Mouse (Mus musculus) forebrain, embryonic 10.5 days (tissue): Measurements from ENCODE around the gene Synj1. TPM values are rescaled to one million over a fixed set of nuclear protein-coding genes. Genes with fewer than 3 reads are reported as not detected.

Source experiments
- DNase-seq: peaks from one replicate; pipeline ENCODE4 v3.0.0-alpha.2; 2017; ENCODE audit warnings: low spot score; ENCODE audit errors: extremely low spot score
- H3K27ac ChIP-seq: fragments of 300-500 bp; sonication (generic); 2 replicates; pipeline ENCODE4 v1.5.1; 2016; ENCODE audit warnings: mild to moderate bottlenecking
- H3K27me3 ChIP-seq: fragments of 300-500 bp; sonication (generic); 2 replicates; pipeline ENCODE4 v1.6.1; 2016; ENCODE audit warnings: mild to moderate bottlenecking; ENCODE audit not compliant: poor library complexity, severe bottlenecking
- H3K36me3 ChIP-seq: fragments of 300-500 bp; sonication (generic); replicated peaks from 2 replicates; pipeline ENCODE4 v1.6.1; 2016; ENCODE audit warnings: mild to moderate bottlenecking, moderate library complexity
- H3K4me1 ChIP-seq: fragments of 300-500 bp; sonication (generic); 2 replicates; pipeline ENCODE4 v1.6.1; 2016
- H3K4me3 ChIP-seq: fragments of 300-500 bp; sonication (generic); 2 replicates; pipeline ENCODE4 v1.5.1; 2016; ENCODE audit warnings: mild to moderate bottlenecking, moderate library complexity
- H3K9me3 ChIP-seq: fragments of 300-500 bp; sonication (generic); 2 replicates; pipeline ENCODE4 v1.6.1; 2016; ENCODE audit warnings: mild to moderate bottlenecking, moderate library complexity
- WGBS: fragments of 180-500 bp; shearing (Covaris S2); methylation state at CpG from one replicate; pipeline ENCODE4 v1.1.7; 2016; 5-methylcytosine and 5-hydroxymethylcytosine counted together
- polyA plus RNA-seq: library from polyadenylated mRNA; unstranded; fragments of >200 nt; fragmentation: Nextera tagmentation; extraction: Ambion mirVana; gene quantifications from 2 replicates; pipeline ENCODE4 v1.2.1, GENCODE M21; 2016

The Synj1 gene
- polyA plus RNA-seq, 1 experiment from 2014 or later = 12.2 TPM

DNA sequence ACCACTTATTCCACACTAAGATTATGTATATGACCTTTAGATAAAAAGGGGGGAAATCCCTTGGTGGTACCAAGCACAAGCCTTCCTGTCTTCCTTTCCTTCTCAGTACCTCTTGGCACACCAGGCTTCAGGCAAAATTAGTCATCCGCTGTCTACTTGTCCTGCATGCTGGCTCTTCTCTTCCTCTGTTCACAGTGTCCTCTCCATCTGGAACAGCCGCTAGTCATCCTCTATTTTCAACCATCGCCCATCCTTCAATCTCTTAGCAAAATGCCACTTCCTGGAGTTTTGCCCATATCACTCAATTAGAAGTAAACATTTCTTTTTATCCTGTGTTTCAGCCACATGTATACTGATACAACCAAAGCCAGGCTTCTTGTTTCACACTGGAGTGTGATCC lies 13.3 kb downstream of the Synj1 start:
- 0 out of 2 replicates have a peak, but pooled peaks cover under 1% of the 10 kb centered on the region for H3K36me3 ChIP-seq
- no peaks in the 10 kb centered on the region for H3K9me3 ChIP-seq
- WGBS = 89% methylated on average over 3 of the region's 3 CpGs
- no peak overlapping the region for H3K4me3 ChIP-seq
- no peaks in the 10 kb centered on the region for H3K27me3 ChIP-seq
- no peaks in the 10 kb centered on the region for H3K4me1 ChIP-seq
- DNase-seq = no peak
- no peak overlapping the region for H3K27ac ChIP-seq

GRCm38 (mm10) chr16:90996327-90997243 lies 14.5 kb downstream of the Synj1 start:
- no peaks in the 10 kb centered on the region for H3K4me1 ChIP-seq
- no peak for DNase-seq
- H3K27ac ChIP-seq = no peak overlapping the region
- 89% methylated on average over 7 of the region's 7 CpGs for WGBS
- H3K9me3 ChIP-seq = no peaks in the 10 kb centered on the region
- no peaks in the 10 kb centered on the region for H3K27me3 ChIP-seq
- H3K36me3 ChIP-seq = no peaks in the 10 kb centered on the region
- H3K4me3 ChIP-seq = no peak overlapping the region

GRCm38 (mm10) chr16:90995498-90995897 lies 15.6 kb downstream of the Synj1 start:
- Histone ChIP-seq H3K27ac (no peak overlapping the region), H3K9me3 (no peaks in the 10 kb centered on the region), H3K4me1 (no peaks in the 10 kb centered on the region), H3K27me3 (no peaks in the 10 kb centered on the region), H3K36me3 (peaks cover 8% of the 10 kb centered on the region), H3K4me3 (no peak overlapping the region)
- no peak for DNase-seq
- 89% methylated on average over 5 of the region's 5 CpGs for WGBS

DNA sequence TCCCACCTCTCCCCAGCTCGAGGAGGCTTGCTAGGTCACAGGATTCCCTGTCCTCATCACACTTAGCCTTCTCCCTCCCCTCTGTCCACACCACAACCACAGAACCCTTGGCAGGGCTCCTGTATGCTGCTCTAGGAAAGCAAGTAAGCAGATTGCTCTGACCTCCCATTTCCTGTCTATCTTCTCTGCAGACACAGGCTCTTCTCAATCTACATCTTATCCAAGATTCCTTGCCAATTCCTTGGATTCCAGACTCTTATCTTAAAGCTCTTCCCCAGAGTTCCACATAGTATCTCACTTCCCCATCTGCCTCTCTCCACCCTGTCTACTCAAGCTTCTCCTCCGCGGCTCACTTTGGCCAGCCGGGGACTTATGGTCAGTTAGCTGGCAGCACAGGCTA lies 16.1 kb downstream of the Synj1 start:
- H3K27me3 ChIP-seq = no peaks in the 10 kb centered on the region
- H3K9me3 ChIP-seq = no peaks in the 10 kb centered on the region
- peaks cover 11% of the 10 kb centered on the region for H3K36me3 ChIP-seq
- no peak overlapping the region for H3K4me3 ChIP-seq
- WGBS = 82% methylated on average over 4 of the region's 4 CpGs
- no peak for DNase-seq
- H3K4me1 ChIP-seq = no peaks in the 10 kb centered on the region
- no peak overlapping the region for H3K27ac ChIP-seq

GRCm38 (mm10) chr16:90989162-90989561 lies 21.9 kb downstream of the Synj1 start:
- Histone ChIP-seq H3K9me3 (no peaks in the 10 kb centered on the region), H3K27ac (no peak overlapping the region), H3K36me3 (peaks cover 11% of the 10 kb centered on the region), H3K27me3 (no peaks in the 10 kb centered on the region), H3K4me3 (no peak overlapping the region), H3K4me1 (no peaks in the 10 kb centered on the region)
- 92% methylated on average over 8 of the region's 8 CpGs for WGBS
- no peak for DNase-seq

DNA sequence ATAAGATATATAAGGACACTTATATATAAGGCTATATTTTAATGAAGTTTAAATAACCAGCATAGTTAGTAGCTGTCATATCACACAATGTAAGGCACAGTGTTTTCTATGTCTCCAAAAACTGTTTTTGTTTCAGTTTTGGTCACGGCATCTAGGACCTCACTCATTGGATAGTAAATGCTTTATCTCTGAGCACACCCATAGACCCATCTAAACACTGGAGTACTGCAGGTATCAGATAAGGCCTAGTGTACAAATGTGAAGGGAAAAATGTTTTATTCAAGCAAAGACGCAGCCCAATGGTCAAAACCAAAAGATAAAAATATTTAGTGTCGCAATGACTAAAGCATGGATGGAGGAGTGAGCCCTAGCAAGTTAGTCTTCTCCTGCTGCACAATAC lies 22.4 kb downstream of the Synj1 start:
- no peaks in the 10 kb centered on the region for H3K27me3 ChIP-seq
- H3K4me1 ChIP-seq = no peaks in the 10 kb centered on the region
- no peak overlapping the region for H3K4me3 ChIP-seq
- peaks cover 11% of the 10 kb centered on the region for H3K36me3 ChIP-seq
- 94% methylated on average over 3 of the region's 3 CpGs for WGBS
- H3K9me3 ChIP-seq = no peaks in the 10 kb centered on the region
- no peak overlapping the region for H3K27ac ChIP-seq
- DNase-seq = no peak

GRCm38 (mm10) chr16:90988039-90988438 lies 23.1 kb downstream of the Synj1 start:
- H3K36me3 ChIP-seq = peaks cover 13% of the 10 kb centered on the region
- WGBS = 91% methylated on average over 8 of the region's 8 CpGs
- no peak for DNase-seq

DNA sequence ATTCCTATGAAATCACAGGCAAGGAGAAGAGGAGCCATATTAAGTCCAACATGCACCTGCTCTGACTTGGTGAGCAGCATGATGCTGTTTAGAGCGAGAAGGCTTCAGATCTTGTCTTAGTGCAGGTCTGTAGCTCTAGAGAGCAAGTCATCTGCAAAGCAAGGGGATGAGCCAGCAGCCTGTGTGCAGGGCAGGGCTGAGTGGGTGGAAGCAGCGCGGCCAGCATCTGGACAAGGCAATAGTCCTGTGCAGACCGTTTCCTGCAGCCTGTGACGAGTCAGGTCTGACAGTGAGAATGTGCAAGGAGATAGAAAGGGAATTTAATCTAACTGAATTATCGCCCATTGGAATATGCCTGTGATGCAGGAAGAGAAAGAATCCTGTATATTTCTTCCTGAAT lies 40.1 kb downstream of the Synj1 start:
- peaks cover 19% of the 10 kb centered on the region for H3K36me3 ChIP-seq
- no peaks in the 10 kb centered on the region for H3K4me1 ChIP-seq
- WGBS = 90% methylated on average over 6 of the region's 6 CpGs
- no peak for DNase-seq
- H3K9me3 ChIP-seq = no peaks in the 10 kb centered on the region
- H3K27me3 ChIP-seq = no peaks in the 10 kb centered on the region
- no peak overlapping the region for H3K27ac ChIP-seq
- H3K4me3 ChIP-seq = no peak overlapping the region

More at GRCm38 (mm10) chr16:90988039-90988438, 23.1 kb downstream of the Synj1 start:
- no peaks in the 10 kb centered on the region for H3K4me1 ChIP-seq
- H3K27ac ChIP-seq = no peak overlapping the region
- no peaks in the 10 kb centered on the region for H3K9me3 ChIP-seq
- H3K4me3 ChIP-seq = no peak overlapping the region
- H3K27me3 ChIP-seq = no peaks in the 10 kb centered on the region

DNA sequence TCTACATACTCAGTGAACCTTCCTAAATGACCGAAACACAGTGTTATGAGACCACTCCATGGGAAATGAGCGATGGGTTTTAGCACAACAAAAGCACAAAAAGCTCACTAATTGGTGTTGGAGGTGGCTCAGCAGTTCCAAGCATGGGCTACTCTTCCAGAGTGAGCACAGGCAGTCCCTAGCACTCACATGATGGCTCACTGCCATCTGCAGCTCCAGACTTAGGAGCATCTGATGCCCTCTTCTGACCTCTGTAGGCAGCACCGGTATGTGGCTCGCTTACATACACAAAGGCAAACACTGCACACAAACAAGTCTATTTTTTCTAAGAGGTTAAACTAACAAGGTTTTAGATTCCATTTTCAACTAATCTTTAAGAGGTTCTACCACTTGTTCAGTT lies 44.9 kb downstream of the Synj1 start:
- no peak for DNase-seq
- peaks cover 30% of the 10 kb centered on the region for H3K36me3 ChIP-seq
- no peak overlapping the region for H3K27ac ChIP-seq
- no peaks in the 10 kb centered on the region for H3K4me1 ChIP-seq
- no peaks in the 10 kb centered on the region for H3K27me3 ChIP-seq
- H3K4me3 ChIP-seq = no peak overlapping the region
- H3K9me3 ChIP-seq = no peaks in the 10 kb centered on the region
- 85% methylated on average over 4 of the region's 4 CpGs for WGBS

GRCm38 (mm10) chr16:90964302-90964701 lies 46.8 kb downstream of the Synj1 start:
- no peaks in the 10 kb centered on the region for H3K9me3 ChIP-seq
- 93% methylated on average over 10 of the region's 10 CpGs for WGBS
- no peaks in the 10 kb centered on the region for H3K27me3 ChIP-seq
- DNase-seq = no peak
- no peak overlapping the region for H3K27ac ChIP-seq
- no peaks in the 10 kb centered on the region for H3K4me1 ChIP-seq
- no peak overlapping the region for H3K4me3 ChIP-seq
- H3K36me3 ChIP-seq = peaks cover 29% of the 10 kb centered on the region

DNA sequence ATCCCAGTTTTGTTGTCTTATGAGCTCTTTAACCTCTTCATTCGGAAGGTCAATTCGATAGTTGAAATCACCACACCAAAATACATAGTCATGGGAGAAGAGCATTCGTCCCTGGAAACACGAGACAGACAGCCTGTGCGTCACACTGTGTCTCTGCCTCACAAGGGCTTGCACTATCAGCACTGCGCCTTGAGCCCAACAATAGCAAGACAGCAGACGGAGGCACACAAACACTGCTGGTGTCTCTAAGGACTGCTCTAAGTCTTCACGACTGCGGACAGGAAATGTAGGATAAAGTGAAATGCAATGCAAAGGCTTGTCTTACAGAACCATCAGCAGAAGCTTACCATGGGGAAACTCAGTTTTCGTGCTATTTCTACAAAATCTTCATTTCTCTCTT lies 47.2 kb downstream of the Synj1 start:
- no peaks in the 10 kb centered on the region for H3K27me3 ChIP-seq
- DNase-seq = no peak
- peaks cover 25% of the 10 kb centered on the region for H3K36me3 ChIP-seq
- H3K27ac ChIP-seq = no peak overlapping the region
- H3K4me3 ChIP-seq = no peak overlapping the region
- 90% methylated on average over 10 of the region's 10 CpGs for WGBS
- no peaks in the 10 kb centered on the region for H3K4me1 ChIP-seq
- H3K9me3 ChIP-seq = no peaks in the 10 kb centered on the region

DNA sequence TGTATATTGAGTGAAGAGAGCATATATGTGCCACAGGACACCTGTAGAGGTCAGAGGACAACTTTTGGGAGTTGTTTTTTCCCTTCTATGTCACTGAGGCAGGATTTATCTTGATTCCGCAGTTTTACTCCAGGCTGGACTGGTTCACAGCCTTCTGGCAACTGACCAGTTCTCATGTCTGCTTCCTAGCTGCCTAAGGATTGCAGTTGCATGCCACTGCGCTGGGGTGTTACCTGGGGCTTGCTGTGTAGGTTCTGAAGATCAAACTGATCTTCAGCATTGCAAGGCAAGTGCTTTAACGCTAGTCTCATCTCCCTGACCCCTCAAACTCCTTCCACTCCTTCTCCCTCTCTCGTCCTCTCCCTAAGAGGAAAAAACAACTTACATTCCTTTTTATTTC lies 47.9 kb downstream of the Synj1 start:
- H3K27me3 ChIP-seq = no peaks in the 10 kb centered on the region
- H3K27ac ChIP-seq = no peak overlapping the region
- no peak overlapping the region for H3K4me3 ChIP-seq
- no peaks in the 10 kb centered on the region for H3K4me1 ChIP-seq
- H3K9me3 ChIP-seq = no peaks in the 10 kb centered on the region
- 83% methylated on average over 4 of the region's 4 CpGs for WGBS
- DNase-seq = no peak
- H3K36me3 ChIP-seq = peaks cover 20% of the 10 kb centered on the region

DNA sequence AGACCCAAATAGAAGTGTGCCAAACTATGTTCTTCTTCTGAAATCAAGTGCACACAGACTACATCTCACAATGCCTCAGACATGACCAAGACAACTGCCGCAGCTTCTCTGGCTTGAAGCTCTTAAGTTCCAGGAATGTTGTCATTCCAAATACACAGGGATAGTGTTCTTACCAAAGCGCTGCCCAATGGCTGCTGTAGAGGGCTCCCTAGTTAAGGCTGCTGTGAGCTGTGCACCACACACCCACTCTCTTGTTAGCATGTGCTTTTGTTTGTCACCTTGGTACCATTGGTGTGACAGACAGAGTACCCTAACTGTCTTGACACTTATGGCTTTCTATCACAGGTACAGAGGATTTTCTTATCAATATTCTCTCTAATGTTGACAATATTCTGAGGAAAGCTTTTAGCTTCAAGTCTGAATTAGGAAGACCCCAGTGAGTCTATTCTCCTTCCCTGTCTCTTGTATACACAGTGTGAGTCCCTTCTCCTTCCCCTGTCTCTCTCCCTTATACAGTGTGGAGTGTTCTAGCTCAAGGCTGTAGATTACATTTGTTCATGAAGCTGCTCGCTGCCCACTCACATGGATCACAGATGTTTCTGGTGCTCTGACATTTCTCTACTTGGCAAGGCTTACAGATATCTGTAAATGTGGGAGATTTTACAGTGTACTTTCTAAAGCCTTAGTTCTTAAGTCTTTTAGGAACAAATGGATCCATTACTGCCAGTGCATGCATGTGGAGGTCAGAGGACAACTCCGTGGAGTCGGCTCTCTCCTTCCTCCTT lies 52.6 kb downstream of the Synj1 start:
- no peak for DNase-seq
- Histone ChIP-seq H3K27ac (no peak overlapping the region), H3K36me3 (peaks cover 13% of the 10 kb centered on the region), H3K4me3 (no peak overlapping the region), H3K4me1 (no peaks in the 10 kb centered on the region), H3K27me3 (no peaks in the 10 kb centered on the region), H3K9me3 (no peaks in the 10 kb centered on the region)
- 85% methylated on average over 5 of the region's 5 CpGs for WGBS
